Mouse (Mus musculus): ENCODE measurements at regions not wholly inside any gene's neighbourhood (a gene's known extent, or its start where the extent isn't known, plus 50 kb on each side); places are given as distances from the start of the nearest gene placed in this dataset.

DNA sequence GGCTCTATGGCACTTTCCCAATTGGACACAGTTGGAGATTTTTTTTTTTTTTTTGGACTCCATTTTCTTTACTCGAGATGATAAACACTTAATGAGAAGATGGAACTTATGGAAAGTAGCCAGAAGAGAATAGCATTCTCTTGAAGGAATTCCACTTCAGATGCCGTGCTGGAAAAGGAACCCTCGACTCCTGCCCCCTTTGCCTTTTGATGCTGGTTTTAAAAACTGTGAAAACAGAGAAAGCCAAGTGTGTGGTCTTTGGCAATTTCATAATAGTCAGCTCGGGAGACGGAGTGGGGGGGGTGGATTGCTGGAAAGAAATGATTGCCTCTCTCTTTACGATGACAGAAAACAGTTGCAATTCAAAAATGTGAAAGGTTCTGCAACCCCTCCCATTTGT, 429.2 kb downstream of the Fgf9 start:
- H3K9me3 ChIP-seq = no peaks in the 10 kb centered on the region; the same call in 1 of the 2 replicates
- no peak overlapping the region for H3K27ac ChIP-seq
- peak overlapping the region; percentile 14 for H3K4me2 ChIP-seq (replicated peaks)
- 12% methylated on average over 6 of the region's 6 CpGs for WGBS
- H3K4me3 ChIP-seq = no peak overlapping the region
- peaks cover 13% of the 10 kb centered on the region for H3K4me1 ChIP-seq
- no peaks in the 10 kb centered on the region for H3K36me3 ChIP-seq
- H3K27me3 ChIP-seq = no peaks in the 10 kb centered on the region
- ATAC-seq (ENCODE audit: low FRiP score, low read depth) = no peak
- no peak overlapping the region for H3K9ac ChIP-seq

DNA sequence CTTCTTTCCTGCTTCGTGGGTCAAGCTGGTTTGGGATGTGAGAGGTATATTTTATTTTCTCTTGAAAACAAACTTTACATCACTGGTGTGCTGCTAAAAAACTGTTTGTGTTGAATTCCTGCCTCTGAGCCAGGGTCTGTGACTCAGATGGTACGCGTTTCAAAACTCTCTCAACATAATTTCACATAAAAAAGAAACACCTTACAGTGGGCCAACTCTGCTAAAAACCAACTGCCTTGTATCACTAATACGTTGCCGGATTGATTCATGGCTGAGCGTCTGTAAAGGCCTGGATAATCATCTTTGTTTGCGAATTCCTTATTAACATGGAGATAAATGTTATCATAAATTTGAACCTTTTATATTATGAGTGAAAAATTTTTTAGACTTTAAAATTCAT, 428.7 kb downstream of the Fgf9 start:
- 66% methylated on average over 7 of the region's 7 CpGs for WGBS
- H3K27ac ChIP-seq = no peak overlapping the region

GRCm38 (mm10) chr14:58496902-58497301, 426.6 kb downstream of the Fgf9 start:
- H3K4me2 ChIP-seq (replicated peaks) = no peak overlapping the region
- ATAC-seq (ENCODE audit: low FRiP score, low read depth) = no peak
- H3K9ac ChIP-seq = no peak overlapping the region
- H3K9me3 ChIP-seq = no peaks in the 10 kb centered on the region; the same call in 1 of the 2 replicates
- peaks cover 13% of the 10 kb centered on the region for H3K4me1 ChIP-seq
- H3K27me3 ChIP-seq = no peaks in the 10 kb centered on the region
- H3K27ac ChIP-seq = no peak overlapping the region
- H3K36me3 ChIP-seq = no peaks in the 10 kb centered on the region
- 92% methylated on average over 3 of the region's 3 CpGs for WGBS
- H3K4me3 ChIP-seq = no peak overlapping the region

More for the DNA sequence above, 428.7 kb downstream of the Fgf9 start:
- Histone ChIP-seq H3K4me2 (replicated peaks) (no peak overlapping the region), H3K9me3 (no peaks in the 10 kb centered on the region; the same call in 1 of the 2 replicates), H3K36me3 (no peaks in the 10 kb centered on the region), H3K4me3 (no peak overlapping the region), H3K27me3 (no peaks in the 10 kb centered on the region), H3K9ac (no peak overlapping the region), H3K4me1 (peaks cover 13% of the 10 kb centered on the region)
- no peak for ATAC-seq (ENCODE audit: low FRiP score, low read depth)

DNA sequence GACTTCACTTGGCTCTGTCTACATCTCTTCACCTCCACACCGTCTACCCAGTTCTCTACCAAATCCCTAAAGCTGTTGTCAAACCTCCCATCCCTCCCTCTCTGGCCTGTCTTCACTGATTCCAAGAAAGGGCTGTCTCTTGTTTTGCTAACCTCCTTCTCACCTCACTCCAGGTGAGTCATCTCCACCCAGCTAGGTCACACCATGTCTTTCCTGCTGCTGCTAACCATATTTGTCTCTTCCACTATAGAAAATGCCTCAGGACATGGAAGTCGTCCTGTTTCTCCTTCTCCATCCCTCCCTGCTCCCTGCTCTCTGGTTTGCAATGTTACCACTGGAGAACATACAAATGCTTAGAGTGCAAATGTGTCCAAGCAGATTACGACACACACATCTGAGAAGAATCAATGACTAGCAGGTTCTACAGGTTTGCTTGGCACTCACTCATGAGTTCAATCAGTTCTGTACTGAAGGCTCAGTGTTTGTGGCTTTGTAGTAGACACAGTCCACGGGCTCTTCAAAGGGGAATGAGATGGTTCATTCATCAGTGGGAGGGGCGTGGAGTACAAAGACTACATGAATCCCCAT, 424.1 kb downstream of the Fgf9 start:
- Histone ChIP-seq H3K9me3 (no peaks in the 10 kb centered on the region), H3K9ac (no peak overlapping the region), H3K4me2 (replicated peaks) (no peak overlapping the region), H3K27ac (no peak overlapping the region), H3K36me3 (no peaks in the 10 kb centered on the region), H3K4me3 (no peak overlapping the region), H3K27me3 (no peaks in the 10 kb centered on the region), H3K4me1 (peaks cover 1% of the 10 kb centered on the region)
- 78% methylated on average over 5 of the region's 5 CpGs for WGBS
- no peak for ATAC-seq (ENCODE audit: low FRiP score, low read depth)

- no peaks in the 10 kb centered on the region for H3K27me3 ChIP-seq
- no peaks in the 10 kb centered on the region for H3K36me3 ChIP-seq
- no peak overlapping the region for H3K27ac ChIP-seq
- no peak overlapping the region for H3K4me3 ChIP-seq
- no peaks in the 10 kb centered on the region for H3K4me1 ChIP-seq
- H3K9me3 ChIP-seq = no peaks in the 10 kb centered on the region
- ATAC-seq (ENCODE audit: low FRiP score, low read depth) = no peak
- H3K9ac ChIP-seq = no peak overlapping the region
- 79% methylated on average over 2 of the region's 2 CpGs for WGBS
- no peak overlapping the region for H3K4me2 ChIP-seq (replicated peaks)
These were observed 421.8 kb downstream of the Fgf9 start for GRCm38 (mm10) chr14:58492118-58492517.

DNA sequence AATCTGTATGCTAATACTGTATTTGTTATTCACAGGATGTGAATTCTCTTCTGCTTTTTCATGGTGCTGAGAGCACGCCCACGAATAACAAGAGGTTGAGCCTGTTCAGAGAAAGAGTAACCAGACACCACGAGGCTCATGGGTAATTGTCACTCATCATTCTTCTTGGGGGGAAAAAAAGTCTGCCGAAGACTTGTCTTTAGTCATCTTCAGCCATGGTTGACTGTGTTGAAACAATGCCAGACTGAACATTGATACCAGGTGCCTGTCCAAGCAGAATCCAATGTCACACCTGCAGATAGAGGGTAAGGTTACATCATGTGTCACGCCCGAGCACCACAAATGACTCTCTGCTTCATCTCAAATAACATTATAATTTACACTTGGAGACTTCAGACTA, 418.5 kb downstream of the Fgf9 start:
- no peak overlapping the region for H3K27ac ChIP-seq
- ATAC-seq (ENCODE audit: low FRiP score, low read depth) = no peak

GRCm38 (mm10) chr14:58487836-58488235, 417.5 kb downstream of the Fgf9 start:
- Histone ChIP-seq H3K4me1 (no peaks in the 10 kb centered on the region), H3K4me3 (no peak overlapping the region), H3K27me3 (no peaks in the 10 kb centered on the region), H3K27ac (no peak overlapping the region), H3K4me2 (replicated peaks) (no peak overlapping the region), H3K36me3 (no peaks in the 10 kb centered on the region), H3K9ac (no peak overlapping the region), H3K9me3 (no peaks in the 10 kb centered on the region)
- no peak for ATAC-seq (ENCODE audit: low FRiP score, low read depth)
- WGBS = 92% methylated on average over 6 of the region's 6 CpGs

More for the DNA sequence above, 418.5 kb downstream of the Fgf9 start:
- H3K9me3 ChIP-seq = no peaks in the 10 kb centered on the region
- H3K4me3 ChIP-seq = no peak overlapping the region
- H3K27me3 ChIP-seq = no peaks in the 10 kb centered on the region
- 78% methylated on average over 6 of the region's 6 CpGs for WGBS
- H3K9ac ChIP-seq = no peak overlapping the region
- H3K4me2 ChIP-seq (replicated peaks) = no peak overlapping the region
- H3K36me3 ChIP-seq = no peaks in the 10 kb centered on the region
- H3K4me1 ChIP-seq = no peaks in the 10 kb centered on the region

DNA sequence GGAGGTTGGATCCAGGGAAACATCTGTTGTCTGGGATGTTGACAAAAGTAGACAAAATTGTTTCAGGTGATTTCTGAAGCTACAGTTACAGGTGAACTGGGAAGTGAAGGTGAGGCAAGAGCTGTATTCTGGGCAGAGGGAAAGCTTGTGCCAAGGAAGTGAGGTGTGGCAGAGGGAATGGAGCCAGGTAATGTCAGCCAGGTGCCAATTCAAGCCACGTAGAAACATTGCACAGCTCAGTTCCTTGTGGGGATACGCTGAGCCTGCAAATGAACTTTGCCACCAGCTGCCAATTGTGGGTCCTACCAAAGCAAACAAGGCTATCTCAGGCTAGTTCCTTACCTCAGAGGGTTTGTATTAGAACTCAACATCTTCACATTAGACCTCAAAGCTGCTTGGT, 410.1 kb downstream of the Fgf9 start:
- WGBS = 97% methylated on average over 2 of the region's 2 CpGs
- H3K36me3 ChIP-seq = no peaks in the 10 kb centered on the region
- no peak overlapping the region for H3K27ac ChIP-seq
- no peaks in the 10 kb centered on the region for H3K9me3 ChIP-seq
- no peak overlapping the region for H3K4me2 ChIP-seq (replicated peaks)
- no peak overlapping the region for H3K9ac ChIP-seq
- no peak for ATAC-seq (ENCODE audit: low FRiP score, low read depth)
- H3K4me1 ChIP-seq = peaks cover 7% of the 10 kb centered on the region; the same call in 1 of the 2 replicates
- H3K4me3 ChIP-seq = no peak overlapping the region
- H3K27me3 ChIP-seq = no peaks in the 10 kb centered on the region

GRCm38 (mm10) chr14:58470678-58471077, 400.3 kb downstream of the Fgf9 start:
- Histone ChIP-seq H3K27ac (no peak overlapping the region), H3K9me3 (no peaks in the 10 kb centered on the region), H3K27me3 (no peaks in the 10 kb centered on the region), H3K4me2 (replicated peaks) (no peak overlapping the region), H3K9ac (no peak overlapping the region), H3K36me3 (no peaks in the 10 kb centered on the region), H3K4me3 (no peak overlapping the region), H3K4me1 (peaks cover 19% of the 10 kb centered on the region)
- 39% methylated on average over 3 of the region's 3 CpGs for WGBS
- no peak for ATAC-seq (ENCODE audit: low FRiP score, low read depth)

DNA sequence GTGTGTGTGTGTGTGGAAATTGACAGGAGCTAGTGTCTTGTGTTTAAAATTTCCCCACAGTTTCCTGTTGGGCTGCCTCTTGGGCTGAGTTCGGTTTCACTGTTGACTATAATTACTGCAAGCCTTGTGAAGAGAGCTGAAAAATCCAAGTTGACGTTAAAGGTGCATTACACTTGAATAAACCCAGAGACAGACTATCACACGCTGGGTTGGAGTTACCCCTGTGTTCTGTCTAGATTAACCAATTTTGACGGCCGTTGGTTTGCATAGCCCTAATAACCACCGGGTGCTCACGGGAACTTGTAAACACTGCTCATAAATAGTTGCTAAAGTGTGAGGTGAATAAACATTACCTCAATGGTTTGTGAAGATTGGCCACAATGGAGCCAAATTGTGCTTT, 398.1 kb downstream of the Fgf9 start:
- H3K4me1 ChIP-seq = peaks cover 13% of the 10 kb centered on the region
- ATAC-seq (ENCODE audit: low FRiP score, low read depth) = no peak
- H3K9me3 ChIP-seq = 0 out of 2 replicates have a peak, but pooled peaks cover 7% of the 10 kb centered on the region
- H3K27ac ChIP-seq = no peak overlapping the region
- H3K9ac ChIP-seq = no peak overlapping the region
- no peak overlapping the region for H3K4me2 ChIP-seq (replicated peaks)
- H3K4me3 ChIP-seq = no peak overlapping the region
- H3K27me3 ChIP-seq = no peaks in the 10 kb centered on the region
- H3K36me3 ChIP-seq = no peaks in the 10 kb centered on the region
- 11% methylated on average over 7 of the region's 7 CpGs for WGBS

- no peak overlapping the region for H3K4me3 ChIP-seq
- ATAC-seq (ENCODE audit: low FRiP score, low read depth) = no peak
- peaks cover 13% of the 10 kb centered on the region for H3K4me1 ChIP-seq
- no peak overlapping the region for H3K27ac ChIP-seq
- no peak overlapping the region for H3K9ac ChIP-seq
- no peaks in the 10 kb centered on the region for H3K27me3 ChIP-seq
- H3K36me3 ChIP-seq = no peaks in the 10 kb centered on the region
- 7% methylated on average over 5 of the region's 5 CpGs for WGBS
- 0 out of 2 replicates have a peak overlapping the region, but pooled peaks have one; percentile 12 for H3K4me2 ChIP-seq (replicated peaks)
- 0 out of 2 replicates have a peak, but pooled peaks cover 7% of the 10 kb centered on the region for H3K9me3 ChIP-seq
These were observed 397.5 kb downstream of the Fgf9 start for GRCm38 (mm10) chr14:58467856-58468255.

GRCm38 (mm10) chr14:58446776-58447354, 376.5 kb downstream of the Fgf9 start:
- Histone ChIP-seq H3K4me3 (no peak overlapping the region), H3K4me2 (replicated peaks) (no peak overlapping the region), H3K36me3 (no peaks in the 10 kb centered on the region), H3K27ac (no peak overlapping the region), H3K27me3 (no peaks in the 10 kb centered on the region), H3K9ac (no peak overlapping the region), H3K4me1 (no peaks in the 10 kb centered on the region), H3K9me3 (no peaks in the 10 kb centered on the region)
- no peak for ATAC-seq (ENCODE audit: low FRiP score, low read depth)
- WGBS = 76% methylated on average over 5 of the region's 5 CpGs

DNA sequence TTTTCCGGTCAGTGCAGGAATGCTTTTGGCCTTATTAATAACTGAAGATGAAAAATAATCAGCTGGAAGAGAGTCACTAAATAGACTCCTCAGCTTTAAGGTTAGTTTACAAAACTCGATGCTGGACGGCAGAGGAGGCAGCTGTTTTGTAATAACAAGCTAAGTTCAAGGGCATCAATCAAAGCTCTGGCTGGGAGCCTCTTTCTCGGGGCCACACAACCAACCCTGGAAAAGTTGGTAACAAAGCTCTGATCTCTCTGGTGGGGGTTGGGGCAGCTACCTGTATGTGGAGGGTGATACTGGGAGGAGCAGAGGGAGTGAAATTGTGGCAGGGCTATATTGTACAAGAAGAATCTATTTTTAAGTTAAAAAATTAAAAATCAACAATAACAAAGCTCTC, 374.1 kb downstream of the Fgf9 start:
- no peak for ATAC-seq (ENCODE audit: low FRiP score, low read depth)
- Histone ChIP-seq H3K27me3 (no peaks in the 10 kb centered on the region), H3K27ac (no peak overlapping the region), H3K9me3 (no peaks in the 10 kb centered on the region), H3K4me1 (no peaks in the 10 kb centered on the region), H3K4me2 (replicated peaks) (no peak overlapping the region), H3K36me3 (no peaks in the 10 kb centered on the region), H3K9ac (no peak overlapping the region), H3K4me3 (no peak overlapping the region)
- WGBS = 49% methylated on average over 4 of the region's 4 CpGs

All from limb, embryonic 13.5 days (tissue).